Mouse (Mus musculus): Measurements from ENCODE around the gene Atp6v0a4.

DNA sequence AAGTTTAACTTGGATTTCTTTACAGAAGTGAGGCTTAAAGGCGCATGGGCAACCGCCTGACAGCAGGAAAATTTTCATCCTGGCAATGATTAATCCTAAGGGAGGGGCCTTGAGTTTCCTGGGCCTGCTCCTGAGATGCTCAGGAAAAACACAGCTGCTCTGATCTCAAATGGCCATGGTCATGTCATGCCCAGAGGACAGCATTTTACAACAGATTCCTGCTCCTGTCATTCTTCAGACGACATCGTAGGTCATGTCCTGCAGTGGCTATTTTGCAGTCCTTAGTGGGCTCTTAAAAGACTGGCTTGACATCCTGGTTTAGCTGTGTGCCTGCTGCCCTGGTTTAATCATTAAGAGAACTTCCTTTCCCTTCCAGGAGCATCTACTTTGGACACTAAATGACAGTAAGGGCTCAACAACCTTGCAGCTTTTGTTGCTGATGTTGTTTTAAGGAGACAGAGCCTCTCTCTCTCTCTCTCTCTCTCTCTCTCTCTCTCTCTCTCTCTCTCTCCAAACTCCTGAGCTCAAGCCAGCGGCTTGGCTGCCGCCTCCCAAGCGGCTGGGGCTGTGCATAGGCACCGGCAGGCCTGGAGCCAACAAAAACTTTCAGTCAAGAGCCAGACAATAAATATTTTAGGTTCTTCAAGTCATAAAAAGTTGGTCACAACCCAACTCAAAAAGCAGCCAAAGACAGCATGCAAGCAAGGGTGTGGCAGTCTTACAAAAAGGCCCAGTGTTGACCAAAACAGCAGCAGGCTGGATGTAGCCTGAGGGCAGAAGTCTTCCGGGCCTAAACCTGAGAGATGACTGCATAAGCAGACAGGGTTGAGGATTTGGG, 20.0 kb upstream of the Atp6v0a4 start:
- TF ChIP-seq CTCF (IDR thresholded peaks at IDR 0.05; ENCODE audit: borderline replicate concordance, insufficient read depth, low read length) (no peak), POLR2A (IDR thresholded peaks at IDR 0.05; ENCODE audit: low read depth, low read length) (no peak)

Data from embryonic fibroblast, embryonic 13.5 days (primary cell).